In the genomic region with DNA sequence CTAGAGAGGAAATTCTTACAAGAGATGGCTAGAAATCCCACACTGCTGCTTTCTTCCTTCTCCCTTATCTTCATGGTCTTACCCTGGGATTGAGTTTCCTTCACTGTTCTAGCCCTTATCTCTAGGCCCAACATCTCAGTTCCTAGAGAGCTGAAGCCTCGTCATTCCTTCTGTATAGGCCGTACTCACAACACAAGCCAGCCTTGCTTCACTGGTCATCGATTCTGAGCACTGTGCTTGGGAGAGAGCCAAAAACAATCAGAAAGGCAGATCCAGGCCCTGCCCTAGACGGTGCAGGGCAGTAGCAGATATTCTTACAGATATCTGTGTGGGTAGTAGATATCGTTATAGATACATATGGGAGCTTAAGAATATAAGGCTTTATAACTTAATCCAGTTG, we compare ENCODE assay signal across 12 mouse cellular contexts. TPM values are rescaled to one million over a fixed set of nuclear protein-coding genes. Genes with fewer than 3 reads are reported as not detected.
"Had no signal": no experiment of that assay in that cellular context is flagged by ENCODE, and none has a peak within 500 bp of the region (broad histone marks: within the 10 kb centered on the region; RNA-seq: fewer than 3 reads in every experiment).

No protein-coding gene starts in this region.

RNA-seq across cellular contexts. Expression of a gene that starts 1.1 kb away (rescaled TPM):
- total RNA-seq: layer of hippocampus, postnatal 25 days; left cerebral cortex, adult 2 months; left cerebral cortex, postnatal 14 days had no signal
- polyA plus RNA-seq: intestine, postnatal 0 days; limb, embryonic 10.5 days; limb, embryonic 14.5 days; lung, postnatal 0 days; midbrain, embryonic 12.5 days; midbrain, embryonic 16.5 days; neural tube, embryonic 13.5 days; stomach, embryonic 14.5 days; thymus, postnatal 0 days had no signal

RNA-seq across cellular contexts. Expression of a gene that starts 4.5 kb away (rescaled TPM):
- total RNA-seq: layer of hippocampus, postnatal 25 days; left cerebral cortex, adult 2 months; left cerebral cortex, postnatal 14 days had no signal
- polyA plus RNA-seq: intestine, postnatal 0 days; limb, embryonic 10.5 days; midbrain, embryonic 12.5 days; midbrain, embryonic 16.5 days; neural tube, embryonic 13.5 days; stomach, embryonic 14.5 days; thymus, postnatal 0 days had no signal

RNA-seq across cellular contexts. Expression of a gene that starts 7.2 kb away (rescaled TPM):
- total RNA-seq: layer of hippocampus, postnatal 25 days; left cerebral cortex, adult 2 months; left cerebral cortex, postnatal 14 days had no signal
- polyA plus RNA-seq: intestine, postnatal 0 days; lung, postnatal 0 days; midbrain, embryonic 16.5 days; neural tube, embryonic 13.5 days; stomach, embryonic 14.5 days; thymus, postnatal 0 days had no signal

RNA-seq across cellular contexts. Expression of a gene that starts 10.6 kb away (rescaled TPM):
- total RNA-seq: layer of hippocampus, postnatal 25 days; left cerebral cortex, adult 2 months; left cerebral cortex, postnatal 14 days had no signal
- polyA plus RNA-seq: intestine, postnatal 0 days; limb, embryonic 10.5 days; lung, postnatal 0 days; midbrain, embryonic 12.5 days; midbrain, embryonic 16.5 days; neural tube, embryonic 13.5 days; stomach, embryonic 14.5 days; thymus, postnatal 0 days had no signal

RNA-seq across cellular contexts. Expression of a gene that starts 20.4 kb away (rescaled TPM):
- total RNA-seq: layer of hippocampus, postnatal 25 days; left cerebral cortex, adult 2 months; left cerebral cortex, postnatal 14 days had no signal
- polyA plus RNA-seq: midbrain, embryonic 16.5 days; stomach, embryonic 14.5 days; thymus, postnatal 0 days had no signal
